Mouse (Mus musculus) G1E (cell line): ENCODE results near the gene Fat2.

Source experiments
- CTCF ChIP-seq: IDR thresholded peaks from 2 replicates; pipeline ENCODE4 v1.5.1; 2012; ENCODE audit warnings: low read depth, low read length, inconsistent platforms, mixed read lengths
- GATA1 ChIP-seq: IDR thresholded peaks from 2 replicates; pipeline ENCODE4 v1.6.1; 2012; ENCODE audit warnings: borderline replicate concordance, low read length, inconsistent platforms, mixed read lengths
- GATA2 ChIP-seq: IDR thresholded peaks from 2 replicates; pipeline ENCODE4 v1.6.1; 2012; ENCODE audit warnings: low read depth, low read length, inconsistent platforms, borderline replicate concordance
- POLR2AphosphoS5 ChIP-seq: IDR thresholded peaks from 2 replicates; pipeline ENCODE4 v1.6.1; 2012; ENCODE audit warnings: low read depth, low read length, inconsistent platforms; ENCODE audit not compliant: insufficient replicate concordance
- TAL1 ChIP-seq: conservative IDR thresholded peaks from 2 replicates; pipeline ENCODE4 v1.6.1; 2012; ENCODE audit warnings: low read depth, low read length, inconsistent platforms, mixed read lengths

DNA sequence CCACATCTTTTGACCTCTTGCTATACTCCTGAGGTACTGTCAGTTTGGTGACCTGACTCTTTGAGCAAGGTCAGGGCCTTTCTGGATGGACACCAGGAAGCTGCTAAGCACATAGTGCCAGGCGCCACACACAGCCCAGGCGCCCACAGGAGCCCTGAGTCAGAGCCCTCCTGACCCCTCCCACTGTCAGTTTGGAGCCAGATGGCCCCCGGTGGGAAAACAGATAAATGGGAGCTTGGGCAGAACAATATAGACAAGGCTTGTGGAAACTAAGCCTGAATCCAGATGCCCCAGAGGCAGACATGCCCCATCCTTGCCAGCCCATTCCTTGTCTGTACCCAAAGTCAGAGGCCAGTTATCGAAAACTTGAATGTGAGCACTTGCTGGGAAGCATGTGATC is 101.6 kb downstream of the Fat2 start:
- TF ChIP-seq TAL1 (no peak), CTCF (no peak), GATA1 (no peak), POLR2AphosphoS5 (no peak), GATA2 (no peak)
